Mouse (Mus musculus) cerebellum, adult 9-10 months (tissue): ENCODE data around the gene Prox1.
A peak's percentile ranks its signal among the peaks of the same experiment; 100 is the strongest.

Experiments
- DNase-seq: peaks from one replicate; pipeline ENCODE4 v3.0.0; 2022

The Prox1 gene

GRCm38 (mm10) chr1:190169911-190170818 lies at the start of gene Prox1:
Gene Prox1, minus strand, starts transcription at chr1:190170714.
- DNase-seq = peak; percentile 86

DNA sequence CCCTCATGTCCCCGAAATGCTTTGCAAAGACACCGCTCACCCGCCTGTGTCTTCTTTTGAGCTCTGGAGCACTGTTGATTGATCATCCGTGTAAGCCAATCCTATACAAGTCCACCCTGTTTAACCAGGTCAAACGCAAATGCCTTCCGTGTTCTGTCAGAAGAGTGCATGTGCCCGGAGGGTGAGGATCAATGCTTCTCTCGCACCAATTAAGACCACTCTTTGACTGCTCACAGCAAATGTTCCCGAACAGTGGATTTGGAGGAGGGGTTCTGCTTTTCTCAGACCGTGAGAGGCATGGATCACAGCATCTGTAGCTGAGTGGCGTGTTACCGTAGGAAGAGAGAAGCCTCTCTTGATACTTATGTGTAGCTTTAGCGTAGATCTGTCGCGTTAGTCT lies 46.1 kb upstream of the Prox1 start:
- DNase-seq = no peak

- no peak for DNase-seq
These were observed 44.1 kb upstream of the Prox1 start for GRCm38 (mm10) chr1:190214626-190215025.

DNA sequence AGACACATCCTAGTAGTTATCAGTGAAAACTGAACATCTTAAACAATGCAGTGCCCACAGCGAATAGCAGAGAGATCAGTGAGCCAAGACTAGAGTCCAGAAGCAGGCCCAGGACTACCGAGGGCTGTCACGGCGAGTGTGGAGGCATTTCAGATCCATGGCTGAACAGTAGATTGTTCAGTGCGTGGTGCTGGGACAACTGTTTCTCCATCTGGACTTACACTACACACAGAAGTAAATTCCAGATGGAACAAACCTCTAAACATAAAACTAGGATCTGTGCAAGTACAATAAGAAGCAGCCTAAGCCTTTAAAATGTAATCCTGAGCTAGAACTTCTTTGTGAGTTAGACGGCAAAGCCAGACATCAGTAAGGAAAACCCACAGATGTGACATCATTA lies 42.7 kb upstream of the Prox1 start:
- no peak for DNase-seq

DNA sequence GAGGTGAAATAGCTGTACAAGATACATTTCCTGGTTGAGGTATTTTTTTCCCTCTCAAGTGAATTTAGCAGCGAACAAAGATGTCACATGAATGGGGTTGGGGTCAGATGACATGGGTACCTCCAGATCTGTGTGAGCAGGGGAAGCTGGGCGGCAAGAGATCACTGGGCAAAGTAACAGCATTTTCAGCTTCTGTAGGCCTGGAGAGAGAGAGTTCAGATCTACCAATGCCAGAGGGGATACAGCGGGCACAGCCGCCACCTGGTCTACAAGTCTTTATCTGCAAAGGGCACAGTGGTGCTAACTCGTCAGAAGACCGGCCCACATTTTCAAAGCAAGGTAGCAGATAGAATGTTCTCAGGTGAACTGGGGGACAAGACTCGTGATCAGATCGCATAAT lies 36.7 kb upstream of the Prox1 start:
- DNase-seq = no peak

GRCm38 (mm10) chr1:190205691-190206090 lies 35.2 kb upstream of the Prox1 start:
- no peak for DNase-seq

- no peak for DNase-seq
These were observed 34.0 kb upstream of the Prox1 start for GRCm38 (mm10) chr1:190204378-190205070.

- no peak for DNase-seq
These were observed 31.2 kb upstream of the Prox1 start for GRCm38 (mm10) chr1:190201696-190202095.

DNA sequence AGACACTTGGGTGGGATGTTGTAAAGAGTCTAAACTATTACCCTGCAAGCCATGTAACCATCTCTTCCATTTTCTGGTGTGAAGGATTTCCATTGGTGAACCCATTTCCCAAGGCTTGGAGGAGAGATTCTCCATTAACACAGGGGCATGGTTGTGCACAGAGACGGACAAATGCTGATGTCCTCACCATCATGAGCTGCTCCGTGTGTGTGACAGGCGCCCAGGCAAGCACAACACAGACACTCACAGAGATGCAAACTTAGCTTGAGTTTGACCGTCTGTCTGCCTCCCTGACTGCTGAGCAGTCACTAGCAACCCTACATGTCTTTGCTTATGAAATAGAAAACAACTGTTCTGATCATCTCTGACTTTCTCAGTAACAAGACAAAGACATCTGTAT lies 30.5 kb upstream of the Prox1 start:
- no peak for DNase-seq

- DNase-seq = no peak
These were observed 27.7 kb upstream of the Prox1 start for GRCm38 (mm10) chr1:190198247-190198646.

DNA sequence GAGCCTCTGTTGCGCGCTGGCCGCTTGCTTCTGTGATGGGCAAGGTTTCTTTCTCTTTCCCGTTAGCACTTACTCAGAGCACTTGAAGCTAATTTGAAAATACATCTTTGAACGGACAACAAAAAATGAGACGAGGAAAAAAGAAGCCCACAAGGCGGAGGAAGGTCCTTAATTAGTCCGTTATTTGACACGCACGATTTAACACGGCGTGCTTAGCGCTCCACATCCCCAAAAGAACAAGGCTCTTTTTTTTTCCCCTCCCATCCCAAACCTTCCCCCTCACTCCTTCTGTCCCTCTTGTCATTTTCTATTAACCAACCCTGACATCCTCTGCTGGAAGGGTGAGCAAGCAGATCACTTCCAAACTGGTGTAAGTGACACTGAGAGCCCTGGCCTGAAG lies 21.5 kb upstream of the Prox1 start:
- DNase-seq = no peak

DNA sequence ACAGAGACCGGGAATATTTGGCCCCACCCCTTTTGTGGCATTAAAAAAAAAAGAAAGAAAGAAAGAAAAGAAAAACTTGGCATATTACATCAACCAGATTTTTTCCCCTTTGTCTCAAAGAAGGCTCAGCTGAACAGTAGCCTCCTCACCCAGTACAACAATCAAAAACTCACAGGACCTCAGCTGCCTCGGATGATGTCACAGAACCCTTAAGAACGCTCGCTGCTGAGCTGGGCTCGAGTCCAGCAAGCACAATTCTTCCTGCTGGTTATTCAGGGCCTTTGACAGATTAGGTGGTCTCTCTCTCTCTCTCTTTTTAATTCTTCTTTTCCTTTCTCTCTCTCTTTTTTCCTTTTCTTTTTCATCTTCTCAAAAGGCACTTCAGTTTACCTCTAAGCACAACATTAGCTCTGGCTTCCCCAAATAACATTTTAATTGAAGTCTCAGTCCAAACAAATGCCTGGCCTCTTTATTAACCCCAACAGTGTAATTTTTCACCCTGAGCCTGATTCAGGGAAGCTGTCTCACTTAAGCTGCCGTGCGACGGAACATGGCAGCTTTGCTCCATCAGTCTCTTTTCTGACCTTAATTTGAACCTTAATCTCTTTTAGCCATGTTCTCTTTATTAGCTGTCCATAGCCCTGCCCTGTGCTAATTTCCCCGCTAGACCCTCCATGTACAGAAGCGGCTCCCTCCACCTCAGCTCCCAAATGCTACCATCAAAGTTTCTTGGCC lies 19.9 kb upstream of the Prox1 start:
- no peak for DNase-seq

DNA sequence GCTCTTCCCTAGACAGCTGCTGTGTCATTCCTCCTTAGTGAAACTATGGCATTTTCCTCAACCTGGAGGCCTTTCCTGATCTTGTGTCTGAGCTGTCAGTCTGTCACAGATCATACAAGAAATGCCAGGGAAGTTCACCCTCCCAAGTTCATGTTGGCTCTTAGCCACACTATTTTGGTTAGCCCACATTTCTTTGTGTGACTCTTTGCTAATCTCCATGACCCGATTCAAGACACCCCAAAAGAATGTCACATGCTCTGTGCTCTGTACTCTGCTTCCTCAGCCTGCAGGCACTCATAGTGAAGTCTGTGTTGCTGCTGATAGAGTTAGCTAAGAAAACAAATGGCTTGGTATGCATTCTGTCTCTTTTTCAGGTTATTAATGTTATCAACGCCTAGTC lies 18.6 kb upstream of the Prox1 start:
- no peak for DNase-seq

DNA sequence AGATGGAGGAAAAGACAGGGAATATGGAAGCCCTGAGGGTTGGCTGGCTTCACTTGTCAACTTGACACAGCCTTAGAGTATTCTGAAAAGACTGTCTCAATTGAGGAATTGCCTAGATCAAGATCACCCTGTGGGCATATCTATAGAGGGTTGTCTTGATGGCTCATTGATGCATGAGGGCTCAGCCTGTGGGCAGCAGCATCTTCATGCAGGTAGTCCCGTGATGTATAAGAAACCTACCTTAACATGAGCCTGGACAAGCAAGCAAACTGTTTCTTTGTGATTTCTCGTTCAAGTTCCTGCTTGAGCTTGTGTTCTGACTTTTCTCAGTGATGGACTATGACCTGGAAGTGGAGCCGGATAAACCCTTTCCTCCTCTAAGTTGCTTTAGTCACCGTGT lies 15.8 kb upstream of the Prox1 start:
- no peak for DNase-seq

DNA sequence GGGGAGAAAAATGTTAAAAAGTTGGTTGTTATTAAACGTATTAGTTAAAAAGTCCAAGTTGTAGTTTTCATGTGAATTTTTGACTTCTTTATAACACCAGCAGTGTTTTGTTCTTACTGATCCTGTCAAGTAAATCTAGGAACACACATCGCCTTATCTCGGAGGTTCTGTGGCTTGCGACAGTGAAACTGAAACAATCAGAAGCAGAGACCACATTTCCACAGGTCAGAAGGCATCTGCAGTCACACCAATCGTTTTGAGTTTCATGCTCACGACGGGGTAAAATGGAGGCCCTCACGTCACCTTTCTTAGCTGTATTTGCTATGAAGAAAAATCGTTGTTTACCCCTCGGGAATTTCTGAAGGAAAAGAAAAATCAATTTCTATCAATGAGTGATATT lies 14.8 kb upstream of the Prox1 start:
- DNase-seq = no peak

DNA sequence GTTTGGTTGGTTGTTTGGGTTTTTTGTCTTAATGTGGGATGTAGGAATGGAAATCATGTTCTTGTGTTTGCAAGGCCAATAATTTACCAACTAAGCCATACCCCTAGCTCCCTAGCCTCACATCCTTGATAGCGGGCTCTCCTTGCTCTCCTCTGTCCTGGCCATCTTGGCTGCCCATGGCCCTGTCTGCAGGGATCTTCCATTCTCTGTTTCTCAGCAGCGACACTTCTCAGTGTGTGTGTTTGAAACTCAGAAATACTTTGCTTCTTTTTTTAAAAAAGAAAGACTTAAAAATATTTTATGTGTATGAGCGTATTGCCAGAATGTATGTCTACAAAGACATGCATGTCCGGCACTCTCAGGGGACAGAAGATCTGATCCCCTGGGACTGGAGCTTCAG lies 13.1 kb upstream of the Prox1 start:
- no peak for DNase-seq

DNA sequence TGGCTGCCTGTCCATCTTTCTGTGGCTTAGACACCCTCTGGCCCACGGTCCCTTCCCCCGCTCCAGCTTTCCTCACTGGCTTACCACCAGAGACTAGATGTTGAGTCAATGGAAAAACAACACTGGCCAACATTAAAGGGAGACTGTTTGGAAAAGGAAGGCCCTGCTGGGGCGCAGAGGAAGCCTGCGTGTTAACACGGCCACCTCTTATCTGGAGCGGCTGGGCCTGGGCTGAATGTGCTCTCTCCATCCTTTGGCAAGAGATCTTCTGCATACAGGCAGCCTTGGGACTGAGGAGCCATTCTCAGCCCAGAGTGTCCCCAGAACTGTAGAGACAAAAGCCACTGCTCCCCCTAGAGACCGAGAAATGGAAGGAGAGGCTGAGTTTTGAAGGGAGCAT lies 11.3 kb upstream of the Prox1 start:
- DNase-seq = no peak

- no peak for DNase-seq
These were observed 10.3 kb upstream of the Prox1 start for GRCm38 (mm10) chr1:190180861-190181260.

DNA sequence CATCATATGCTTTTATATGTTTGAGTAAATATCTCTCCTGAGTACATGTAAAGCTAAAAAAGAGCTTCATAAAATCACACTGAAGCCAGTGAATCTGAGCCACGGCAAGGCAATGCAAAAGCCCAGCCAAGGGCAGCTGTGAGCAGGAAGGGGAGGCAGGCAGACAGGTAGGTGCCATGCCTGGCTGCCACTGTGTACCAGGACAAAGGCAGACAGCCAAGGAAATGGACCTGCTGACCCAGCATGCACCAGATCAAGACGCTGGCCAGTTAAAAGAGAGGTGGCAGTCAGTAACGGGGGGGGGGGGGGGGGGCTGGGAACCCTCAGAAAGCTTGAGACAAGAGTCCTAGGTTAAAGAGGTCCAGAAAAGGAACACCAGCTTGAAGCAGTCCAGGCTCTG lies 6.4 kb upstream of the Prox1 start:
- DNase-seq = no peak

- peak; percentile 79 for DNase-seq
These were observed 4.5 kb upstream of the Prox1 start for GRCm38 (mm10) chr1:190174671-190175661.

- DNase-seq = peak; percentile 91
These were observed 3.7 kb upstream of the Prox1 start for GRCm38 (mm10) chr1:190174231-190174630.

DNA sequence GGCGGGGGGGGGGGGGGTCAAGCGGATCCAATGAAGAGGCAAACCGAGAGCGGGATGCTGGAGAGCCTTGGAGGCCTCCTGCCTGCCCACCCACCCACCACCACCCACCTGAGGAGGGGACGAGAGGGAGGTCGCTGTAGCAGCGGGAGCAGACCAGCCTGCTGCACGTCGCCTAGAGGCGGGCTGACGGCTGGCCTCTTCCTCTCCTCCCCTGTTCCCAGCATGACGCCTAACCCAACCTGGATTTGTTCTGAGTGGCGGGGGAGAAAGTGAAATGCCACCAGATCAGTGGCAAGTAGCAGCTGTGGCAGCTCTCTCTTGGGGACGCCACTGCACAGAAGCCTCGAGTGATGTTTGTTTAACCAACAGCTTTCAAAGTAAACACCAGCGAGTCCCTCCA lies 3.1 kb upstream of the Prox1 start:
- DNase-seq = no peak
